Mouse (Mus musculus) small intestine, adult 2 months (tissue): ENCODE data around the gene Eif5b. TPM values are rescaled to one million over a fixed set of nuclear protein-coding genes. Genes with fewer than 3 reads are reported as not detected.

Experiments used
- H3K27ac ChIP-seq: fragments of 200-500 bp; 2 replicates; pipeline ENCODE4 v1.5.1; 2012; ENCODE audit warnings: low read depth, low read length, control low read depth, inconsistent platforms; ENCODE audit not compliant: insufficient read depth
- H3K27me3 ChIP-seq: fragments of 200-500 bp; 2 replicates; pipeline ENCODE4 v1.6.1; 2012; ENCODE audit warnings: mild to moderate bottlenecking, moderate library complexity, low read length, inconsistent platforms; ENCODE audit not compliant: control insufficient read depth, insufficient read depth
- H3K36me3 ChIP-seq: fragments of 200-500 bp; 2 replicates; pipeline ENCODE4 v1.6.1; 2012; ENCODE audit warnings: mild to moderate bottlenecking, low read length, control low read depth, inconsistent platforms; ENCODE audit not compliant: control insufficient read depth, insufficient read depth
- H3K4me1 ChIP-seq: fragments of 200-500 bp; 2 replicates; pipeline ENCODE4 v1.6.1; 2012; ENCODE audit warnings: low read length, inconsistent platforms, mixed read lengths; ENCODE audit not compliant: control insufficient read depth, insufficient read depth, insufficient read length
- H3K4me3 ChIP-seq: fragments of 200-500 bp; 2 replicates; pipeline ENCODE4 v1.5.1; 2012; ENCODE audit warnings: low read depth, mild to moderate bottlenecking, control low read depth, inconsistent platforms, low read length, moderate library complexity
- CTCF ChIP-seq: fragments of 200-500 bp; IDR thresholded peaks from 2 replicates; pipeline ENCODE4 v1.5.1; 2012; ENCODE audit warnings: low read depth, mild to moderate bottlenecking, control low read depth, inconsistent platforms, low read length, moderate library complexity, mixed read lengths; ENCODE audit not compliant: insufficient replicate concordance, insufficient read length; ENCODE audit errors: extremely low read depth
- POLR2A ChIP-seq: fragments of 200-500 bp; IDR thresholded peaks from 2 replicates; pipeline ENCODE4 v1.6.1; 2012; ENCODE audit warnings: low read depth, mild to moderate bottlenecking, control low read depth, inconsistent platforms, low read length, moderate library complexity
- WGBS: fragments of 180-500 bp; shearing (Covaris S2); methylation state at CpG from one replicate; pipeline ENCODE4 v1.1.7; 2018; 5-methylcytosine and 5-hydroxymethylcytosine counted together
- polyA plus RNA-seq: library from polyadenylated mRNA; depleted of rRNA; stranded (reverse); fragments of >200 nt; gene quantifications from 2 replicates; pipeline ENCODE4 v1.2.3, GENCODE M21; 2012

Gene Eif5b
- polyA plus RNA-seq, 1 experiment: 1.0 TPM

GRCm38 (mm10) chr1:37987856-37988255 lies 10.0 kb upstream of the Eif5b start:
- H3K4me1 ChIP-seq: no peaks in the 10 kb centered on the region
- no peak overlapping the region for H3K27ac ChIP-seq
- no peak overlapping the region for H3K4me3 ChIP-seq
- H3K27me3 ChIP-seq: no peaks in the 10 kb centered on the region
- H3K36me3 ChIP-seq: peaks cover 50% of the 10 kb centered on the region
- TF ChIP-seq CTCF: no peak
- TF ChIP-seq POLR2A: no peak
- WGBS: 69% methylated on average over 5 of the region's 5 CpGs

- Histone ChIP-seq H3K27me3 (no peaks in the 10 kb centered on the region), H3K36me3 (peaks cover 31% of the 10 kb centered on the region), H3K4me3 (peak overlapping the region; percentile 96), H3K27ac (peak overlapping the region; percentile 91; the same call in 1 of the 2 replicates), H3K4me1 (no peaks in the 10 kb centered on the region)
- WGBS: 28% methylated on average over 3 of the region's 3 CpGs
- no peak for TF ChIP-seq CTCF
- no peak for TF ChIP-seq POLR2A
Observed at GRCm38 (mm10) chr1:37996226-37996625, 1.6 kb upstream of the Eif5b start.

GRCm38 (mm10) chr1:37996877-37997484 lies 829 bp upstream of the Eif5b start:
- TF ChIP-seq CTCF: no peak
- TF ChIP-seq POLR2A: peak; percentile 52
- H3K27me3 ChIP-seq: no peaks in the 10 kb centered on the region
- peak overlapping the region; percentile 96 for H3K4me3 ChIP-seq
- H3K4me1 ChIP-seq: no peaks in the 10 kb centered on the region
- WGBS: under 1% methylated on average over 42 of the region's 42 CpGs
- H3K27ac ChIP-seq: peak overlapping the region; percentile 91
- peaks cover 25% of the 10 kb centered on the region for H3K36me3 ChIP-seq

- 0 out of 2 replicates have a peak overlapping the region, but pooled peaks have one; percentile 36 for H3K27ac ChIP-seq
- WGBS: 1% methylated on average over 41 of the region's 47 CpGs
- TF ChIP-seq POLR2A (no peak), CTCF (no peak)
- peaks cover 14% of the 10 kb centered on the region for H3K36me3 ChIP-seq
- H3K27me3 ChIP-seq: no peaks in the 10 kb centered on the region
- H3K4me1 ChIP-seq: no peaks in the 10 kb centered on the region
- H3K4me3 ChIP-seq: peak overlapping the region; percentile 96
Observed at GRCm38 (mm10) chr1:37998371-37999199, 775 bp downstream of the Eif5b start.

GRCm38 (mm10) chr1:37999552-37999951 lies 1.7 kb downstream of the Eif5b start:
- H3K4me3 ChIP-seq: no peak overlapping the region
- H3K27ac ChIP-seq: no peak overlapping the region
- no peaks in the 10 kb centered on the region for H3K4me1 ChIP-seq
- no peak for TF ChIP-seq CTCF
- 38% methylated on average over 3 of the region's 3 CpGs for WGBS
- peaks cover 9% of the 10 kb centered on the region for H3K36me3 ChIP-seq
- H3K27me3 ChIP-seq: no peaks in the 10 kb centered on the region

GRCm38 (mm10) chr1:38000844-38001243 lies 3.0 kb downstream of the Eif5b start:
- Histone ChIP-seq H3K27ac (no peak overlapping the region), H3K36me3 (no peaks in the 10 kb centered on the region), H3K4me3 (no peak overlapping the region), H3K27me3 (no peaks in the 10 kb centered on the region), H3K4me1 (no peaks in the 10 kb centered on the region)
- no peak for TF ChIP-seq CTCF
- TF ChIP-seq POLR2A: no peak
- WGBS: 91% methylated on average over 8 of the region's 8 CpGs

- no peak overlapping the region for H3K27ac ChIP-seq
- no peak overlapping the region for H3K4me3 ChIP-seq
- TF ChIP-seq CTCF (no peak), POLR2A (no peak)
- WGBS: 89% methylated on average over 9 of the region's 9 CpGs
- no peaks in the 10 kb centered on the region for H3K27me3 ChIP-seq
- H3K36me3 ChIP-seq: no peaks in the 10 kb centered on the region
- no peaks in the 10 kb centered on the region for H3K4me1 ChIP-seq
Observed at GRCm38 (mm10) chr1:38001956-38002355, 4.1 kb downstream of the Eif5b start.
